Mouse (Mus musculus) midbrain, embryonic 10.5 days (tissue): ENCODE measurements around the gene Olfr1262. TPM values are rescaled to one million over a fixed set of nuclear protein-coding genes. Genes with fewer than 3 reads are reported as not detected.

Experiments
- DNase-seq: peaks from one replicate; pipeline ENCODE4 v3.0.0-alpha.2; 2017; ENCODE audit warnings: low spot score
- H3K27ac ChIP-seq: fragments of 300-500 bp; sonication (generic); replicated peaks from 2 replicates; pipeline ENCODE4 v1.5.1; 2016; ENCODE audit warnings: mild to moderate bottlenecking
- H3K27me3 ChIP-seq: fragments of 300-500 bp; sonication (generic); 2 replicates; pipeline ENCODE4 v1.6.1; 2016; ENCODE audit warnings: low read depth, mild to moderate bottlenecking; ENCODE audit not compliant: poor library complexity, severe bottlenecking
- H3K36me3 ChIP-seq: fragments of 300-500 bp; sonication (generic); 2 replicates; pipeline ENCODE4 v1.6.1; 2016; ENCODE audit warnings: mild to moderate bottlenecking, moderate library complexity
- H3K4me1 ChIP-seq: fragments of 300-500 bp; sonication (generic); 2 replicates; pipeline ENCODE4 v1.6.1; 2016
- H3K4me3 ChIP-seq: fragments of 300-500 bp; sonication (generic); 2 replicates; pipeline ENCODE4 v1.5.1; 2016; ENCODE audit warnings: mild to moderate bottlenecking, moderate library complexity
- H3K9me3 ChIP-seq: fragments of 300-500 bp; sonication (generic); replicated peaks from 2 replicates; pipeline ENCODE4 v1.6.1; 2016; ENCODE audit warnings: mild to moderate bottlenecking
- WGBS: fragments of 180-500 bp; shearing (Covaris S2); methylation state at CpG from one replicate; pipeline ENCODE4 v1.1.7; 2016; 5-methylcytosine and 5-hydroxymethylcytosine counted together
- polyA plus RNA-seq: library from polyadenylated mRNA; unstranded; fragments of >200 nt; fragmentation: Nextera tagmentation; extraction: Ambion mirVana; gene quantifications from 2 replicates; pipeline ENCODE4 v1.2.1, GENCODE M21; 2016

Olfr1262 gene
- polyA plus RNA-seq: not detected in 2 replicates

DNA sequence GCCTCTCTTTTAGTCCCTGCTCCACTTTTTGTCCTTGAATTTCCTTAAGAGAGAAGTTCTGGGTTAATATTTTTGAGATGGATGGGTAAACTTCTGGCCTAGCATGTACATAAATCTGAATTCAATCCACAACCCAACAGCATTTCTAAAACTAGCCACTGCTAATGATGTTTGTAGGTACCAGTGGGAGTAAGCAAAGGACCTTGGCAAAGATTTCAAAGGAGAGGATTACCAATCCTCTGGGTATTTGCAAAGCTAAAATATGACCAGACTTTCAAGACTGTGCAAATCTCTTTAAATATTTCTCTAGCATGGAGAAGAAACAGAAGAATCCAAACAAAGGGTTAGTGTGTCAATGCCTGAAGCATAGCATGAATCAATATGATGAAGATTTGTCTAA lies at the start of gene Olfr1262:
Olfr1262 (plus strand) TSS at position 301 of the 400 bp plus-strand sequence.
- no peaks in the 10 kb centered on the region for H3K36me3 ChIP-seq
- DNase-seq: no peak
- H3K4me3 ChIP-seq: no peak within 1 kb of the TSS
- no peak within 1 kb of the TSS for H3K27ac ChIP-seq
- no peaks in the 10 kb centered on the region for H3K9me3 ChIP-seq
- H3K4me1 ChIP-seq: no peaks in the 10 kb centered on the region
- H3K27me3 ChIP-seq: no peaks in the 10 kb centered on the region

GRCm38 (mm10) chr2:89974184-89974583 lies 25.8 kb upstream of the Olfr1262 start, which contains the start of gene Olfr1260:
Gene Olfr1260 (plus strand): TSS chr2:89974340.
- no peaks in the 10 kb centered on the region for H3K4me1 ChIP-seq
- H3K27me3 ChIP-seq: no peaks in the 10 kb centered on the region
- H3K9me3 ChIP-seq: no peaks in the 10 kb centered on the region
- no peaks in the 10 kb centered on the region for H3K36me3 ChIP-seq
- no peak within 1 kb of the TSS for H3K4me3 ChIP-seq
- 82% methylated on average over 2 of the region's 2 CpGs for WGBS
- H3K27ac ChIP-seq: no peak within 1 kb of the TSS
- DNase-seq: no peak

GRCm38 (mm10) chr2:89977709-89978108 lies 22.2 kb upstream of the Olfr1262 start:
- no peak overlapping the region for H3K27ac ChIP-seq
- 99% methylated on average over 2 of the region's 2 CpGs for WGBS
- no peaks in the 10 kb centered on the region for H3K4me1 ChIP-seq
- DNase-seq: no peak
- no peaks in the 10 kb centered on the region for H3K27me3 ChIP-seq
- H3K9me3 ChIP-seq: no peaks in the 10 kb centered on the region
- no peak overlapping the region for H3K4me3 ChIP-seq
- H3K36me3 ChIP-seq: no peaks in the 10 kb centered on the region

GRCm38 (mm10) chr2:89990921-89991320 lies 9.0 kb upstream of the Olfr1262 start, which contains the start of gene Olfr1261:
Gene Olfr1261 (plus strand): TSS chr2:89991221.
- Histone ChIP-seq H3K9me3 (no peaks in the 10 kb centered on the region), H3K36me3 (no peaks in the 10 kb centered on the region), H3K27ac (no peak within 1 kb of the TSS), H3K27me3 (no peaks in the 10 kb centered on the region), H3K4me1 (no peaks in the 10 kb centered on the region), H3K4me3 (no peak within 1 kb of the TSS)
- no peak for DNase-seq

GRCm38 (mm10) chr2:90011831-90012230 lies 11.9 kb downstream of the Olfr1262 start, which contains the start of gene Olfr1263:
Gene Olfr1263 (plus strand): TSS chr2:90012131.
- Histone ChIP-seq H3K27ac (no peak within 1 kb of the TSS), H3K9me3 (no peaks in the 10 kb centered on the region), H3K27me3 (no peaks in the 10 kb centered on the region), H3K36me3 (no peaks in the 10 kb centered on the region), H3K4me3 (no peak within 1 kb of the TSS), H3K4me1 (no peaks in the 10 kb centered on the region)
- DNase-seq: no peak
- WGBS: 85% methylated on average over 2 of the region's 2 CpGs

DNA sequence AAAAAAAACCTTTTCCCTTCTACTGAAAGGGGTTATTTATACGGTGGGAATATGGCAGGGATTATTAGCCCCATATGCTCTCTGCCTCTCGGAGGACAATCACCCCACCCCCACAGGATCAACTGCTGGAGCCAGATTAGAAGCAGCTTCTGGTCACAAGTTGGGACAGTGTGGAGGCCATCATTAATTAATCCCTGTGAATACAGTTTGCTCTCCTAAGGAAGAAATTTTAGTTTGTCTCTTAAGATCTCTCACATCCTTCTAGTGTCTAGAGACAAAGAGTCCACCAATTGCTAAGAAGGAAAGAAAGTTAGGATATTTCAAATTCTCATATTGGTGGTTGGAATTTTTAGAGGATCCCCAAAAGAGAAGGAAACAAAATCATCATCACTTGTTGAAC lies 25.5 kb downstream of the Olfr1262 start, which contains the start of gene Olfr1264:
Olfr1264 (minus strand) TSS at position 101 of the 400 bp plus-strand sequence.
- H3K4me1 ChIP-seq: no peaks in the 10 kb centered on the region
- no peak within 1 kb of the TSS for H3K4me3 ChIP-seq
- H3K27me3 ChIP-seq: no peaks in the 10 kb centered on the region
- H3K36me3 ChIP-seq: no peaks in the 10 kb centered on the region
- H3K27ac ChIP-seq: no peak within 1 kb of the TSS
- no peak for DNase-seq
- WGBS: 69% methylated on average over 2 of the region's 2 CpGs
- no peaks in the 10 kb centered on the region for H3K9me3 ChIP-seq

DNA sequence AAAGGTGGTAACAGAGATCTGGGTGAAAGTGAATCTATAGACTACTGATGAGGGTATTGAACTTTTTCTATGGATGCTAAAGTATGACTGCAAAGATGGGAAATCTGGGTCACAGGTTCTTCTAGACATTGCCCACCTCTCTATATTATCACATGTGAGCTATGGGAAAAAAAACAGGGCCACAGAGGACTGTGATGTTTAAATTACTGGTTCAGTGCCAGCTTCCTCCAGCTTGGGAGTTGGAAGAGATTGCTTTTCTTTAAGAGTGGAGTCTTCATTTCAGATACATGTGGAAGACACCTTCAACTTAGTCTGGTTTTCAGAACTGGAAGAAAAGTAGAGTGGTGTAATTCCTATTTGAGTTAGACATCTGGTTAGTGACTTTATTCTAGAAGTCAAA lies 35.1 kb downstream of the Olfr1262 start, which contains the start of gene Olfr1265:
Olfr1265 (plus strand) TSS at position 301 of the 400 bp plus-strand sequence.
- H3K36me3 ChIP-seq: no peaks in the 10 kb centered on the region
- H3K9me3 ChIP-seq: no peaks in the 10 kb centered on the region
- H3K4me3 ChIP-seq: no peak within 1 kb of the TSS
- no peak within 1 kb of the TSS for H3K27ac ChIP-seq
- H3K4me1 ChIP-seq: no peaks in the 10 kb centered on the region
- no peaks in the 10 kb centered on the region for H3K27me3 ChIP-seq
- DNase-seq: no peak

Other genes with a start within 250 kb of the Olfr1262 start
- gene Olfr1253, start 243.1 kb upstream of the Olfr1262 start, polyA plus RNA-seq: not detected in 2 replicates
- gene Olfr1254, start 206.5 kb upstream of the Olfr1262 start, polyA plus RNA-seq: not detected in 2 replicates
- not detected in 2 replicates for gene Olfr1255, start 188.1 kb upstream of the Olfr1262 start, polyA plus RNA-seq
- gene Olfr1256, start 158.6 kb upstream of the Olfr1262 start, polyA plus RNA-seq: not detected in 2 replicates
- gene Olfr48, start 151.9 kb upstream of the Olfr1262 start, polyA plus RNA-seq: not detected in 2 replicates
- gene Olfr1257, start 121.7 kb upstream of the Olfr1262 start, polyA plus RNA-seq: not detected in 2 replicates
- gene Olfr1258, start 72.8 kb upstream of the Olfr1262 start, polyA plus RNA-seq: not detected in 2 replicates
- gene Olfr1259, start 51.5 kb upstream of the Olfr1262 start, polyA plus RNA-seq: not detected in 2 replicates
- gene Olfr1260, start 25.8 kb upstream of the Olfr1262 start, polyA plus RNA-seq: not detected in 2 replicates
- gene Olfr1261, start 8.9 kb upstream of the Olfr1262 start, polyA plus RNA-seq: not detected in 2 replicates
- not detected in 2 replicates for gene Olfr1263, start 12.0 kb downstream of the Olfr1262 start, polyA plus RNA-seq
- not detected in 2 replicates for gene Olfr1264, start 25.4 kb downstream of the Olfr1262 start, polyA plus RNA-seq
- gene Olfr1265, start 35.2 kb downstream of the Olfr1262 start, polyA plus RNA-seq: not detected in 2 replicates
- not detected in 2 replicates for gene Olfr140, start 63.4 kb downstream of the Olfr1262 start, polyA plus RNA-seq
- not detected in 2 replicates for gene Olfr1269, start 121.3 kb downstream of the Olfr1262 start, polyA plus RNA-seq
- gene Olfr32, start 142.2 kb downstream of the Olfr1262 start, polyA plus RNA-seq: not detected in 2 replicates
- not detected in 2 replicates for gene Olfr1270, start 152.9 kb downstream of the Olfr1262 start, polyA plus RNA-seq
- gene Olfr1506, start 224.3 kb downstream of the Olfr1262 start, polyA plus RNA-seq: not detected in 2 replicates